Mouse (Mus musculus): Measurements from ENCODE around the gene Sit1. TPM values are rescaled to one million over a fixed set of nuclear protein-coding genes. Genes with fewer than 3 reads are reported as not detected.
A peak's percentile ranks its signal among the peaks of the same experiment; 100 is the strongest.

Sit1 gene
- total RNA-seq, 1 experiment, result 0.31 TPM

DNA sequence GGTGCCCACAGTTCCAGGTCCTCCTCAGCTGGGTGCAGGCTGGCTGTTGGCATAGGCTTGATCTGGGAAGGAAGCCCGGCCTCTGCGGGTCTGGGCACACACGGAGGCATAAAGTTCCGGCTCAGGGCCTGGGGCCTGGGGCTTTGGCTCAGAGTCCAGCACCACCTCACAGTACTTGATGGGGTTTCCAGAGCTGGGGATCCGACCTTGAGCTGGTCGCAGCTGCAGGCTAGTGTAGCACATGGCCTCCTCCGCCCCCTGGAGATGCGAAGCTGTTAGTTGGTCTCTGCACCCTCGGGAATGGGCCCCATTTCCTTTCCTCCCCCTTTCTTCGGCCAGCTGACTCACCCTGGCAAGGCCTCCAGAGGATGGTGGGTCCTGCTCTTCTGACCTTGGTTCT is 943 bp downstream of the Sit1 start:
- no peak for DNase-seq (ENCODE audit: low read depth, low spot score)
- in situ Hi-C loops (cut with MboI; ENCODE audit: low sequenced_read_pairs in 2 of 2, unreplicated experiment in 2 of 2), result no loop called here

GRCm38 (mm10) chr4:43481894-43482456 is 1.6 kb downstream of the Sit1 start:
- in situ Hi-C loops (cut with MboI; ENCODE audit: low sequenced_read_pairs in 2 of 2, unreplicated experiment in 2 of 2), result no loop called here
- H3K4me1 ChIP-seq (ENCODE audit: control insufficient read depth in 2 of 2, insufficient read depth in 2 of 2, low read length in 2 of 2, poor library complexity in 1 of 2), result peaks cover 0 to 6% of the 10 kb centered on the region in 2 experiments; a peak in 2 of 4 replicates
- H3K27ac ChIP-seq (ENCODE audit: insufficient read depth, low read depth, low read length, poor library complexity, severe bottlenecking), result no peak overlapping the region
- no peak overlapping the region for H3K4me3 ChIP-seq (ENCODE audit: insufficient read depth in 1 of 2, low read depth in 1 of 2, low read length in 2 of 2, poor library complexity in 1 of 2, severe bottlenecking in 1 of 2)
- no peaks in the 10 kb centered on the region for H3K9me3 ChIP-seq (ENCODE audit: control insufficient read depth, insufficient read depth, low read depth, low read length)
- H3K9ac ChIP-seq (ENCODE audit: insufficient read depth, low read depth, low read length, poor library complexity, severe bottlenecking), result no peak overlapping the region
- DNase-seq (ENCODE audit: low read depth, low spot score), result no peak
- TF ChIP-seq ZNF384 (IDR thresholded peaks at IDR 0.05; ENCODE audit: low read depth, low read length) (peak; percentile 53), MAFK (IDR thresholded peaks at IDR 0.05; ENCODE audit: insufficient read depth, low read depth, low read length) (no peak)
- no peaks in the 10 kb centered on the region for H3K36me3 ChIP-seq (ENCODE audit: control insufficient read depth, insufficient read depth, low read length, poor library complexity, severe bottlenecking)

More for the DNA sequence above, 943 bp downstream of the Sit1 start:
- no peak overlapping the region for H3K9ac ChIP-seq (ENCODE audit: insufficient read depth, low read depth, low read length, poor library complexity, severe bottlenecking)
- H3K4me3 ChIP-seq (ENCODE audit: insufficient read depth in 1 of 2, low read depth in 1 of 2, low read length in 2 of 2, poor library complexity in 1 of 2, severe bottlenecking in 1 of 2), result no peak overlapping the region
- no peak for TF ChIP-seq ZNF384 (IDR thresholded peaks at IDR 0.05; ENCODE audit: low read depth, low read length)
- TF ChIP-seq HCFC1 (IDR thresholded peaks at IDR 0.05; ENCODE audit: borderline replicate concordance, insufficient read depth, low read length), result no peak
- TF ChIP-seq ZC3H11A (IDR thresholded peaks at IDR 0.05; ENCODE audit: borderline replicate concordance, low read depth, low read length), result no peak
- TF ChIP-seq CHD2 (IDR thresholded peaks at IDR 0.05; ENCODE audit: low read depth, low read length), result no peak
- no peak for TF ChIP-seq MAFK (IDR thresholded peaks at IDR 0.05; ENCODE audit: insufficient read depth, low read depth, low read length)
- peaks cover 0 to 6% of the 10 kb centered on the region in 2 experiments; a peak in 2 of 4 replicates for H3K4me1 ChIP-seq (ENCODE audit: control insufficient read depth in 2 of 2, insufficient read depth in 2 of 2, low read length in 2 of 2, poor library complexity in 1 of 2)
- no peaks in the 10 kb centered on the region for H3K9me3 ChIP-seq (ENCODE audit: control insufficient read depth, insufficient read depth, low read depth, low read length)
- no peaks in the 10 kb centered on the region for H3K36me3 ChIP-seq (ENCODE audit: control insufficient read depth, insufficient read depth, low read length, poor library complexity, severe bottlenecking)
- H3K27ac ChIP-seq (ENCODE audit: insufficient read depth, low read depth, low read length, poor library complexity, severe bottlenecking), result no peak overlapping the region

- no peak overlapping the region for H3K27ac ChIP-seq (ENCODE audit: insufficient read depth, low read depth, low read length, poor library complexity, severe bottlenecking)
- no peaks in the 10 kb centered on the region for H3K9me3 ChIP-seq (ENCODE audit: control insufficient read depth, insufficient read depth, low read depth, low read length)
- H3K4me1 ChIP-seq (ENCODE audit: control insufficient read depth in 2 of 2, insufficient read depth in 2 of 2, low read length in 2 of 2, poor library complexity in 1 of 2), result peaks cover 0 to 6% of the 10 kb centered on the region in 2 experiments; a peak in 2 of 4 replicates
- no peak for TF ChIP-seq ZNF384 (IDR thresholded peaks at IDR 0.05; ENCODE audit: low read depth, low read length)
- TF ChIP-seq ZC3H11A (IDR thresholded peaks at IDR 0.05; ENCODE audit: borderline replicate concordance, low read depth, low read length), result no peak
- no peak for TF ChIP-seq CHD2 (IDR thresholded peaks at IDR 0.05; ENCODE audit: low read depth, low read length)
- H3K9ac ChIP-seq (ENCODE audit: insufficient read depth, low read depth, low read length, poor library complexity, severe bottlenecking), result no peak overlapping the region
- in situ Hi-C loops (cut with MboI; ENCODE audit: low sequenced_read_pairs in 2 of 2, unreplicated experiment in 2 of 2), result no loop called here
- no peak for DNase-seq (ENCODE audit: low read depth, low spot score)
- H3K36me3 ChIP-seq (ENCODE audit: control insufficient read depth, insufficient read depth, low read length, poor library complexity, severe bottlenecking), result no peaks in the 10 kb centered on the region
- H3K4me3 ChIP-seq (ENCODE audit: insufficient read depth in 1 of 2, low read depth in 1 of 2, low read length in 2 of 2, poor library complexity in 1 of 2, severe bottlenecking in 1 of 2), result no peak overlapping the region
Measured at GRCm38 (mm10) chr4:43480985-43481384, 2.5 kb downstream of the Sit1 start.

DNA sequence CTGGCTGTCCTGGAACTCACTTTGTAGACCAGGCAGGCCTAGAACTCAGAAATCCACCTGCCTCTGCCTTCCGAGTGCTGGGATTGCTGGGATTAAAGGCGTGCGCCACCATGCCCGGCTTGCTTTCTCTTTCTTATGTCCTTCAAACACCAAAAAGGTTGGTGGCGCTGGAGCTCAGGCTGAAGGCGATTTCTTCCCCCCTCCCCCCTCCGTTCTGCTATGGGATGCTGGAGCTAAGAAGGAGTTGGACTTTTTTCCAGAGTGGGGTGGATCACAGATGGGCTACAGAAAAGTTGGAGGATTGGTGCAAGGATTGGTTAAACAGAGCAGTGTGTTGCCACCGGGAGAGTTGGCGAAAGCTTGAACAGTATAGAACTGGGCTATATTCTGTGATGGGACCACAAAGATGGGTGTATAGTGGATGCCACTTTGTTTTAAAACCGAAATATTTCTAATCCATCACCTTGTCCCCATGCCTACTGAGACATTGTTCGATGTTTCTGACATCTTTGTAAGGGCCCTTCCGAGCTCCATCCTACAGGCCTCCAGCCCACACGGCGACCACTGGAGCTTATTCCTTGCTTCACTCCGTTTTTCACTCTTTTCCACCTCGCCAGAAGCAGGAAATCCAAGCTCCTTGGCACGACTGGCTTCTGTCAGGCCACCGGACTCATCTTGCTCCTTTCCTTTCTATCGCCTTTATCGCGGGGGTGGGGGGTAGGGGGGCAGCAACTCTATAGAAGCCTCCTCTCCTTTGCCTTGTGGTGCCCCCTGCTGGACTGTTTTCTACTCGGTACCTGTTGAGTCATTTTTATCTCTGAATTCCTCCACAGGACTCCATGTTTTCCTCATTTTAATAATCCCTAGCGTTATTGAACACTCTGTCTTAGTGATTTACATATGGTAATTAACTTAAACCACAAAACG is 4.4 kb downstream of the Sit1 start:
- H3K4me3 ChIP-seq (ENCODE audit: insufficient read depth in 1 of 2, low read depth in 1 of 2, low read length in 2 of 2, poor library complexity in 1 of 2, severe bottlenecking in 1 of 2), result no peak overlapping the region

More for the DNA sequence above, 4.4 kb downstream of the Sit1 start:
- TF ChIP-seq ZC3H11A (IDR thresholded peaks at IDR 0.05; ENCODE audit: borderline replicate concordance, low read depth, low read length), result no peak
- TF ChIP-seq CHD2 (IDR thresholded peaks at IDR 0.05; ENCODE audit: low read depth, low read length), result no peak
- no peak for TF ChIP-seq ZNF384 (IDR thresholded peaks at IDR 0.05; ENCODE audit: low read depth, low read length)
- TF ChIP-seq HCFC1 (IDR thresholded peaks at IDR 0.05; ENCODE audit: borderline replicate concordance, insufficient read depth, low read length), result no peak
- no peak for TF ChIP-seq MAFK (IDR thresholded peaks at IDR 0.05; ENCODE audit: insufficient read depth, low read depth, low read length)
- peak overlapping the region; percentile 66 for H3K9ac ChIP-seq (ENCODE audit: insufficient read depth, low read depth, low read length, poor library complexity, severe bottlenecking)
- peak; percentile 57 for DNase-seq (ENCODE audit: low read depth, low spot score)
- no peak overlapping the region for H3K27ac ChIP-seq (ENCODE audit: insufficient read depth, low read depth, low read length, poor library complexity, severe bottlenecking)
- in situ Hi-C loops (cut with MboI; ENCODE audit: low sequenced_read_pairs in 2 of 2, unreplicated experiment in 2 of 2), result no loop called here
- H3K36me3 ChIP-seq (ENCODE audit: control insufficient read depth, insufficient read depth, low read length, poor library complexity, severe bottlenecking), result no peaks in the 10 kb centered on the region
- no peaks in the 10 kb centered on the region for H3K9me3 ChIP-seq (ENCODE audit: control insufficient read depth, insufficient read depth, low read depth, low read length)
- H3K4me1 ChIP-seq (ENCODE audit: control insufficient read depth in 2 of 2, insufficient read depth in 2 of 2, low read length in 2 of 2, poor library complexity in 1 of 2), result peaks cover 0 to 6% of the 10 kb centered on the region in 2 experiments; a peak in 2 of 4 replicates

All from ES-E14 (cell line).